Mouse (Mus musculus) heart, postnatal 0 days (tissue): ENCODE results near the gene Terb2. TPM values are rescaled to one million over a fixed set of nuclear protein-coding genes. Genes with fewer than 3 reads are reported as not detected.

Source experiments
- ATAC-seq: fragments of 200-750 bp; cut with Nextera tagmentation; 2 replicates; pipeline ENCODE4 v1.8.0; 2017; ENCODE audit warnings: low read depth, moderate number of reproducible peaks, moderate library complexity; ENCODE audit not compliant: insufficient read depth
- DNase-seq: peaks from one replicate; pipeline ENCODE4 v3.0.0-alpha.2; 2016; ENCODE audit warnings: low spot score
- H3K27ac ChIP-seq: fragments of 300-500 bp; sonication (generic); 2 replicates; pipeline ENCODE4 v1.5.1; 2014; ENCODE audit warnings: low read depth, mild to moderate bottlenecking
- H3K27me3 ChIP-seq: fragments of 300-500 bp; sonication (generic); 2 replicates; pipeline ENCODE4 v1.6.1; 2014; ENCODE audit warnings: low read length, mixed read lengths; ENCODE audit not compliant: control insufficient read depth, insufficient read depth
- H3K36me3 ChIP-seq: fragments of 300-500 bp; sonication (generic); replicated peaks from 2 replicates; pipeline ENCODE4 v1.6.1; 2014; ENCODE audit warnings: low read length, mixed read lengths; ENCODE audit not compliant: control insufficient read depth, insufficient read depth
- H3K4me1 ChIP-seq: fragments of 300-500 bp; sonication (generic); 2 replicates; pipeline ENCODE4 v1.6.1; 2014; ENCODE audit warnings: antibody characterized with exemption; ENCODE audit not compliant: control insufficient read depth, insufficient read depth
- H3K4me2 ChIP-seq: fragments of 300-500 bp; sonication (generic); 2 replicates; pipeline ENCODE4 v1.6.1; 2014; ENCODE audit warnings: low read depth, mild to moderate bottlenecking, low read length, moderate library complexity
- H3K4me3 ChIP-seq: fragments of 300-500 bp; sonication (generic); 2 replicates; pipeline ENCODE4 v1.5.1; 2014; ENCODE audit warnings: low read depth, low read length
- H3K9ac ChIP-seq: fragments of 300-500 bp; sonication (generic); replicated peaks from 2 replicates; pipeline ENCODE4 v1.6.1; 2014; ENCODE audit warnings: low read depth, low read length, mixed read lengths
- H3K9me3 ChIP-seq: fragments of 300-500 bp; sonication (generic); replicated peaks from 2 replicates; pipeline ENCODE4 v1.6.1; 2016; ENCODE audit warnings: low read length; ENCODE audit not compliant: control insufficient read depth
- CTCF ChIP-seq: IDR thresholded peaks from 2 replicates; pipeline ENCODE4 v1.5.1; 2016; ENCODE audit warnings: antibody characterized with exemption, control low read depth, low read depth
- EP300 ChIP-seq: IDR thresholded peaks from 2 replicates; pipeline ENCODE4 v1.6.1; 2016; ENCODE audit warnings: antibody characterized with exemption, low read depth
- WGBS: fragments of 180-500 bp; shearing (Covaris S2); extraction: QIAGEN DNeasy Blood & Tissue Kit; methylation state at CpG from one replicate; pipeline ENCODE4 v1.1.7; 2014; 5-methylcytosine and 5-hydroxymethylcytosine counted together
- polyA plus RNA-seq: library from polyadenylated mRNA; unstranded; fragments of >200 nt; fragmentation: Nextera tagmentation; extraction: Ambion mirVana; gene quantifications from 2 replicates; pipeline ENCODE4 v1.2.1, GENCODE M21; 2015
- total RNA-seq: library from RNA; depleted of rRNA; stranded (reverse); fragments of >200 nt; gene quantifications from 2 replicates; pipeline ENCODE4 v1.2.3, GENCODE M21; 2014; ENCODE audit warnings: low replicate concordance

Terb2 gene
- total and polyA plus RNA-seq, 2 experiments from 2014 or later, result not detected

DNA sequence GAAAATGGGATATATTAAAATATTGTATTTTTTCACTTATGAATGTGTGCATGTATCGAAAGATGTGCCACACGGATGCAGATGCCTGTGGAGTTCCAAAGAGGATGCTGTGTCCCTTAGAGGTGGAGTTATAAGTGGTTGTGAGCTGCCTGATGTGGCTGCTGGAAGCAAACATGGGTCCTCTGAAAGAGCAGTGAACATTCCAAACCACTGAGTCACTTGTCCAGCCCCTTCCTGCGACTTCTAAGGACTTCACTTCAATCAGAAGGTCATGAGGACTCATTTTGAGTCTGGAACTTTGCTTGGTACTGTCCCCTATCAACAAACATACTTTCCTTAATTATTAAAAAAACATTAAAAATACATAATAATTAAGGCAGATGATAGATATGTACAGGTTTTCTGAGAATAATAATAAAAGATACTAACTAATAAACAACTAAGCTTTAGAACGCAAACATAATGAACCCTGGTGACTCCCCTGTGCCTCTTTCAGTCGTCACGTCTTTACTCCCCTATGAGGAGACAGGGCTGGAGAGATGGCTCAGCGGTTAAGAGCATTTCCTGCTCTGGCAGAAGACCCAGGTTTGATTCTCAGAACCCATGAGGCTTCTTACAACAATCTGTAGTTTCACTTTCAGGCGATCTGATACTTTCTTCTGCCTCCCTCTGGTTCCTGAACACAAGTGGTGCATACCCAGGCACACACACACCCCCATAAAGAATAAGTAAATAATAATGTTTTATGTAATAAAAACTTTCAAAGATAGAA lies 5.8 kb upstream of the Terb2 start:
- H3K9ac ChIP-seq, result no peak overlapping the region
- TF ChIP-seq CTCF (no peak), EP300 (no peak)
- no peak overlapping the region for H3K4me2 ChIP-seq
- ATAC-seq, result no peak
- no peaks in the 10 kb centered on the region for H3K9me3 ChIP-seq
- no peak for DNase-seq
- H3K27ac ChIP-seq, result no peak overlapping the region
- 54% methylated on average over 8 of the region's 8 CpGs for WGBS
- H3K4me3 ChIP-seq, result no peak overlapping the region
- H3K27me3 ChIP-seq, result no peaks in the 10 kb centered on the region
- H3K36me3 ChIP-seq, result no peaks in the 10 kb centered on the region
- H3K4me1 ChIP-seq, result no peaks in the 10 kb centered on the region

DNA sequence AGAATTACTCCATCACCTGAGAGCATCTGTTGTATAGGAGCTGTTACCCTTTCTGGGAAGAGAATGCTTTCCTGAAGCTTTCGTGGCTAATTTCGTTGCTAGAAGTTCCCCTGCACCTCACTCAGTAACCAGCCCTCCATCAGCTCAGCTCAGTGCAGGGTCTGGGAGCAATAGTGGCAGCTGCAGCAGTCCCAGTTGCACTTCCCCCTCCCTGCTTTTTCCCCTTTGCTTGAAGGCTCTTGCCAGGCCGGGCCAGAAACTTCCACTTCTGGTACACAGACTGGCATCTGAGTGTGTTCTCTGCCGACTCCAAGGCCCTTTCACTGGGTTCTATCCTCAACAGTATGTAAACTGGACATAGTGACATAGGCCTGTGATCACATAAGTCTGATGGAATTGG lies 986 bp upstream of the Terb2 start:
- WGBS, result 82% methylated on average over 4 of the region's 4 CpGs
- no peaks in the 10 kb centered on the region for H3K4me1 ChIP-seq
- no peak for TF ChIP-seq EP300
- TF ChIP-seq CTCF, result no peak

DNA sequence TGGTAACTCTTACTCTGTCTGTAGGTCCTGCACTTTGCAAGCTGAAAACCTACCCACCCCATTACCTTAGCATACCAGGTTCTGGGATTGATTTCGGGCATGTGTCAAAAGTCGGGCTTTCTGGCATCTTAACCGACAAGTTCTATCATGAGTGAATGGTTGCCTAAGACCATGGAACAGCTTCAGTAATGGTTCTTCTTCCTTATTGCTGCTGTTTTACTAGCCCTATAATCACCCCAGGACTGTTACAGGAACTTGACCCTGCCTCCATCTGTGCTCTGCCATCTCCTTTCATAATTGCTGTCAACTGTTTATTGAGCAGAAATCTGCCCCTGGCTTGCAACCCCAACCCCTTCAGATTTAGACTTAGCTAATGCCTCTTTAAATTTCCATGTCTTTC lies 679 bp downstream of the Terb2 start:
- H3K4me3 ChIP-seq, result no peak overlapping the region
- H3K36me3 ChIP-seq, result no peaks in the 10 kb centered on the region
- no peaks in the 10 kb centered on the region for H3K27me3 ChIP-seq
- 88% methylated on average over 3 of the region's 3 CpGs for WGBS
- H3K4me2 ChIP-seq, result no peak overlapping the region
- H3K9me3 ChIP-seq, result no peaks in the 10 kb centered on the region
- no peak for ATAC-seq
- no peaks in the 10 kb centered on the region for H3K4me1 ChIP-seq
- TF ChIP-seq EP300, result no peak
- TF ChIP-seq CTCF, result no peak
- no peak overlapping the region for H3K9ac ChIP-seq
- H3K27ac ChIP-seq, result no peak overlapping the region
- no peak for DNase-seq

More for the DNA sequence above, 986 bp upstream of the Terb2 start:
- H3K27me3 ChIP-seq, result no peaks in the 10 kb centered on the region
- ATAC-seq (no peak), DNase-seq (no peak)
- H3K4me3 ChIP-seq, result no peak overlapping the region
- H3K27ac ChIP-seq, result no peak overlapping the region
- no peaks in the 10 kb centered on the region for H3K9me3 ChIP-seq
- H3K4me2 ChIP-seq, result no peak overlapping the region
- no peaks in the 10 kb centered on the region for H3K36me3 ChIP-seq
- H3K9ac ChIP-seq, result no peak overlapping the region

DNA sequence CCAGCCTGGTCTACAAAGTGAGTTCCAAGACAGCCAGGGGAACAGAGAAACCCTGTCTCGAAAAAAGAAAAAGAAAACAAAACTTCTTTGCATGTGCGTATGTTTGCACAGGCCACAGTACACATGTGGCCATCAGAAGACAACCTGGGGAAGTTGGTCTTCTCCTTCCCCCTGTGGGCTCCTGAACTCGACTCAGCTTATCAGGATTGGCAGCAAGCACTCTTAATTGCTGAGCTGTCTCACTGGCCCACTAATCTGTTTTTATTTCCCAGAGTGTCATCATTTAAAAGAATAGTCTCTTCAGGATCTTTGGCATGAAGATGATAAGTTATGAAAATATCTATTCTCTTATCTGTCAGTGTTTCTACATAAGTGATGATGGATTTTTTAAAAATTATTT lies 5.8 kb downstream of the Terb2 start:
- Histone ChIP-seq H3K27me3 (no peaks in the 10 kb centered on the region), H3K4me2 (no peak overlapping the region), H3K4me3 (no peak overlapping the region), H3K27ac (no peak overlapping the region), H3K9ac (no peak overlapping the region), H3K36me3 (no peaks in the 10 kb centered on the region), H3K9me3 (no peaks in the 10 kb centered on the region), H3K4me1 (no peaks in the 10 kb centered on the region)
- no peak for TF ChIP-seq CTCF
- TF ChIP-seq EP300, result no peak
- ATAC-seq, result no peak
- WGBS, result 63% methylated on average over 3 of the region's 3 CpGs
- no peak for DNase-seq

GRCm38 (mm10) chr2:122194509-122194929 lies 8.4 kb downstream of the Terb2 start:
- TF ChIP-seq CTCF (peak; percentile 64), EP300 (no peak)
- H3K4me2 ChIP-seq, result no peak overlapping the region
- no peaks in the 10 kb centered on the region for H3K9me3 ChIP-seq
- no peak overlapping the region for H3K9ac ChIP-seq
- no peaks in the 10 kb centered on the region for H3K36me3 ChIP-seq
- H3K4me1 ChIP-seq, result no peaks in the 10 kb centered on the region
- WGBS, result 38% methylated on average over 1 of the region's 1 CpGs
- no peaks in the 10 kb centered on the region for H3K27me3 ChIP-seq
- ATAC-seq (peak; percentile 53; the same call in 1 of the 2 replicates), DNase-seq (peak; percentile 71)
- no peak overlapping the region for H3K27ac ChIP-seq
- H3K4me3 ChIP-seq, result no peak overlapping the region

DNA sequence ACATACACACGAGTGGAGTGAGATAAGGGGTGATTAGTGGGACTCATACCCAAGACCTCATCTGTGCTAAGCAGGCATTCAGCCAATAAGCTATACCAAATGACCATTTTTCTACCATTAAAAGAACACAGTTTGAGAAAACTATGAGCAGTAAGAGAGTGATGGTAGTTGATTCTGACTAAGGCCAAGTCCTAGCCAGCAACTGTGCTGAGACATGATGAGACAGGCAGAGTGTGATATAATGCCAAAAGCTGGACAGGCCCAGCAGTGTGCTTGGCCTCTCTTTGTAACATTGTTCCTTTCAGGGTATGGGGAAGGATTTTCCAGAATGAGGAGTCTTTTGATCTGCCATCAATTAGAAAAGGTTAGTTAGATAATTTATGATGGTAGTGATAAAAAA lies 15.4 kb downstream of the Terb2 start:
- WGBS, result 68% methylated on average over 1 of the region's 1 CpGs
- ATAC-seq (no peak), DNase-seq (no peak)
- no peaks in the 10 kb centered on the region for H3K4me1 ChIP-seq
- no peaks in the 10 kb centered on the region for H3K36me3 ChIP-seq
- no peak overlapping the region for H3K4me3 ChIP-seq
- no peak overlapping the region for H3K9ac ChIP-seq
- H3K27ac ChIP-seq, result no peak overlapping the region
- no peaks in the 10 kb centered on the region for H3K27me3 ChIP-seq
- TF ChIP-seq CTCF (no peak), EP300 (no peak)
- H3K4me2 ChIP-seq, result no peak overlapping the region
- no peaks in the 10 kb centered on the region for H3K9me3 ChIP-seq
